Mouse (Mus musculus): ENCODE measurements around the gene Kifc5b. TPM values are rescaled to one million over a fixed set of nuclear protein-coding genes. Genes with fewer than 3 reads are reported as not detected.

The Kifc5b gene
- polyA plus RNA-seq, 1 experiment: 26.0 TPM

DNA sequence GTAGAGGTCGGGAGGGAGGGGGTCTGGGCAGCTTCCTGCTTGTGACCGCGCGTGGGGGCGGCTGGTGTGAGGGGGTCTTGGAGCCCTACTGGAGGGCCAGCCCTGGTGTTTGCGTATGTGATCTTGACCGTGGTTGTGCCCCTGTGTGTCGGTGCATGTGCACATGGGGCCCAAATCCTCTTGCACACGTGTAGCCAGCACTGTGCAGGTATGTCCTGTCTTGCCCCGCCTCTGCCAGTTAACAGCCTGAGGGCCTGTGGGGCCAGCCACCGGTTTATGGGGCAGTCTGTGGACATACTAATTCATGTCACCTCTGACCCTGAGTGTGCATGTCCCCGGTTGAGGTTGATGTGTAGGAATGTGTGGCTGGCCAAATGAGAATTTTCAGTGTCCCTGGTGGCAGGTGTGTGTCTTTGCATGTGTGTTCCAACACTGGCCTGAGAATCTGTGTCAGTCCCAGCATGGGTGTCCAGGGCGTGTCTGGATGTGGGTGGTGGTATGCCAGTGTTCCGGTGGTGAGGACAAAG, 32.2 kb downstream of the Kifc5b start:
- Histone ChIP-seq H3K36me3 (ENCODE audit: control insufficient read depth, insufficient read depth, low read length) (no peaks in the 10 kb centered on the region), H3K27ac (ENCODE audit: control insufficient read depth, insufficient read depth, low read length) (no peak overlapping the region), H3K4me1 (replicated peaks; ENCODE audit: control insufficient read depth, insufficient read depth, low read length) (peaks cover 30% of the 10 kb centered on the region), H3K27me3 (ENCODE audit: control insufficient read depth, insufficient read depth, low read length) (peaks cover 10% of the 10 kb centered on the region; the same call in 1 of the 2 replicates), H3K4me3 (ENCODE audit: control insufficient read depth, insufficient read depth, low read length) (no peak overlapping the region)
- DNase-seq: no peak
- 25% methylated on average over 14 of the region's 14 CpGs for WGBS
- TF ChIP-seq CTCF (IDR thresholded peaks at IDR 0.05; ENCODE audit: borderline replicate concordance, control insufficient read depth, extremely low read depth, insufficient read depth, low read length, poor library complexity) (peak; percentile 56; the same call in 1 of the 2 replicates), POLR2A (IDR thresholded peaks at IDR 0.05; ENCODE audit: control insufficient read depth, extremely low read depth, insufficient read depth, low read length, poor library complexity) (no peak)

DNA sequence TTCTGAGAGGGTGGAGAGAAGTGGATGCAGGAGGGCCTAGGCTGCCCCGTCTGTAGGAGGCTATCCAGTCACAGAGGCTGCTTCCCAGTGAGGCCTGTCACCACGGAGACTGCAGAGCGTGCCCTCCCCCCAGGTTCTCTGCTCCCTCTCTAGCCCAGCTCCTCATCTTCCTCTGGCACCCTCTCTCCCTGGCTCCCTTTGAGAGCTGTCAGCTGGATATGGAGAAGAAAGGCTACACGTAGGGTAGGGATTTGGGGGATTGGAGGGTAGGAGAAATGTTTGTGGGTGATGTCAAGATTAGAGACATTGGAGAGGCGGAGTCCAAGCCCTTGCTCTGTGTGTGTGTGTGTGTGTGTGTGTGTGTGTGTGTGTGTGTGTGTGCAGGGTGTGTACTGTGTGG, 33.0 kb downstream of the Kifc5b start:
- no peak for DNase-seq
- Histone ChIP-seq H3K27me3 (ENCODE audit: control insufficient read depth, insufficient read depth, low read length) (peaks cover 10% of the 10 kb centered on the region; the same call in 1 of the 2 replicates), H3K36me3 (ENCODE audit: control insufficient read depth, insufficient read depth, low read length) (no peaks in the 10 kb centered on the region), H3K4me3 (ENCODE audit: control insufficient read depth, insufficient read depth, low read length) (no peak overlapping the region), H3K27ac (ENCODE audit: control insufficient read depth, insufficient read depth, low read length) (no peak overlapping the region), H3K4me1 (replicated peaks; ENCODE audit: control insufficient read depth, insufficient read depth, low read length) (peaks cover 30% of the 10 kb centered on the region)
- WGBS: 90% methylated on average over 5 of the region's 5 CpGs
- no peak for TF ChIP-seq CTCF (IDR thresholded peaks at IDR 0.05; ENCODE audit: borderline replicate concordance, control insufficient read depth, extremely low read depth, insufficient read depth, low read length, poor library complexity)
- TF ChIP-seq POLR2A (IDR thresholded peaks at IDR 0.05; ENCODE audit: control insufficient read depth, extremely low read depth, insufficient read depth, low read length, poor library complexity): no peak

DNA sequence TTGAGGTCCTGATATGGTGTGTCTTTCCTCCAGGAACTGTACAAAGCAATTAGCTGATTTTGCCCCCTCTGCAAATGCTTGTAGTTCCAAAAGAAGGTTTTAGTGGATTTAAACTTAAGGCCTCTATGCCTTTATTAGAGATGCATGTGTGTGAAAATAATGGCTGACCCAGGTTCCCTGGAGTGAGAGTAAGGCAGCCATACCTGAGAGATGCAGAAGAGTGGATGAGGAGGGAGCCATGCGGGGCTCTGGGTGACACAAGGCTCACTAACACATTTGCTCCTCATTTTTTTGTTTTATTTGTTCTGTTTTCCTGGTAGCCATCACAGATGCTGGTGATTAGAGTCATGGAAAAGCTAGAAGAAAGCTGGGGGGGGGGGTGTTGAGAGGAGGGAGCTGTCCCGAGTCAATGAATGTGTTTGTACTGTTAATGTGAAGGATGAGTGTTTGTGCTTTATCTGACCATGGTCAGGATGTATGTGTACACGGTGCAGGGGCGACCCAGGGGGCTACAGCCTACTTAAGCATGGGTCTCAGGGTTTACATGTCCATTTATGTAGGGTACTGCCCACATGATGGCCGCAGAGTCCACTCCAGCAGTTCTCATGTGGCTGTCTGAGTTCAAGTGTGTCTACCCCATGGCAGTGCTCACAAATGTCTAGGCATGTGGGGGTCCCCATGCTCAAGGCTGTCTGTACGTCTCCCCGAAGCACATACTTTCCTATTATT, 33.8 kb downstream of the Kifc5b start:
- TF ChIP-seq CTCF (IDR thresholded peaks at IDR 0.05; ENCODE audit: borderline replicate concordance, control insufficient read depth, extremely low read depth, insufficient read depth, low read length, poor library complexity) (no peak), POLR2A (IDR thresholded peaks at IDR 0.05; ENCODE audit: control insufficient read depth, extremely low read depth, insufficient read depth, low read length, poor library complexity) (no peak)
- 71% methylated on average over 7 of the region's 7 CpGs for WGBS
- peaks cover 30% of the 10 kb centered on the region for H3K4me1 ChIP-seq (replicated peaks; ENCODE audit: control insufficient read depth, insufficient read depth, low read length)
- H3K27me3 ChIP-seq (ENCODE audit: control insufficient read depth, insufficient read depth, low read length): peaks cover 10% of the 10 kb centered on the region; the same call in 1 of the 2 replicates
- no peak for DNase-seq
- H3K27ac ChIP-seq (ENCODE audit: control insufficient read depth, insufficient read depth, low read length): no peak overlapping the region
- H3K4me3 ChIP-seq (ENCODE audit: control insufficient read depth, insufficient read depth, low read length): no peak overlapping the region
- no peaks in the 10 kb centered on the region for H3K36me3 ChIP-seq (ENCODE audit: control insufficient read depth, insufficient read depth, low read length)

DNA sequence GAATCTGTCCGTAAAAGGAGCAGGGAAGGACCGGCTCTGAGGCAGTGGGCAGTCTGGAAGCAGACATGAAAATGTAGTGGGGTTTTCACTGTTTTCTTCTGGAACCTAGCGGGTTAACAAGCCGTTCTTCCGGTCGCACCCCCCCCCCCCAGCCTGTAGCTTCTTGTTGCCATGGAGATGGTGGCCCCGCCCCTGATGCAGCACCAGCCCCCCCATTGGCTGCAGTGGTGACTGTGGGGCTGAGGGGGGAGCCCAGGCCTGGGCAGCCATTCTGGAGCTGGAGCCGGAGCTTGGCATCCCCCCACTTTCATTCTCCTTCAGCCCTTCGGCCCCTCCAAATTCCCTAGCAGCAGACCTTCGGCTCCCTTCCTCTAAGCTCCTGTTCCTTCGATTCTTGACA, 34.5 kb downstream of the Kifc5b start:
- Histone ChIP-seq H3K36me3 (ENCODE audit: control insufficient read depth, insufficient read depth, low read length) (no peaks in the 10 kb centered on the region), H3K4me1 (replicated peaks; ENCODE audit: control insufficient read depth, insufficient read depth, low read length) (peaks cover 27% of the 10 kb centered on the region), H3K27ac (ENCODE audit: control insufficient read depth, insufficient read depth, low read length) (no peak overlapping the region), H3K4me3 (ENCODE audit: control insufficient read depth, insufficient read depth, low read length) (peak overlapping the region; percentile 25), H3K27me3 (ENCODE audit: control insufficient read depth, insufficient read depth, low read length) (peaks cover 9% of the 10 kb centered on the region; the same call in 1 of the 2 replicates)
- TF ChIP-seq POLR2A (IDR thresholded peaks at IDR 0.05; ENCODE audit: control insufficient read depth, extremely low read depth, insufficient read depth, low read length, poor library complexity) (no peak), CTCF (IDR thresholded peaks at IDR 0.05; ENCODE audit: borderline replicate concordance, control insufficient read depth, extremely low read depth, insufficient read depth, low read length, poor library complexity) (no peak)
- 12% methylated on average over 11 of the region's 11 CpGs for WGBS
- peak; percentile 77 for DNase-seq

DNA sequence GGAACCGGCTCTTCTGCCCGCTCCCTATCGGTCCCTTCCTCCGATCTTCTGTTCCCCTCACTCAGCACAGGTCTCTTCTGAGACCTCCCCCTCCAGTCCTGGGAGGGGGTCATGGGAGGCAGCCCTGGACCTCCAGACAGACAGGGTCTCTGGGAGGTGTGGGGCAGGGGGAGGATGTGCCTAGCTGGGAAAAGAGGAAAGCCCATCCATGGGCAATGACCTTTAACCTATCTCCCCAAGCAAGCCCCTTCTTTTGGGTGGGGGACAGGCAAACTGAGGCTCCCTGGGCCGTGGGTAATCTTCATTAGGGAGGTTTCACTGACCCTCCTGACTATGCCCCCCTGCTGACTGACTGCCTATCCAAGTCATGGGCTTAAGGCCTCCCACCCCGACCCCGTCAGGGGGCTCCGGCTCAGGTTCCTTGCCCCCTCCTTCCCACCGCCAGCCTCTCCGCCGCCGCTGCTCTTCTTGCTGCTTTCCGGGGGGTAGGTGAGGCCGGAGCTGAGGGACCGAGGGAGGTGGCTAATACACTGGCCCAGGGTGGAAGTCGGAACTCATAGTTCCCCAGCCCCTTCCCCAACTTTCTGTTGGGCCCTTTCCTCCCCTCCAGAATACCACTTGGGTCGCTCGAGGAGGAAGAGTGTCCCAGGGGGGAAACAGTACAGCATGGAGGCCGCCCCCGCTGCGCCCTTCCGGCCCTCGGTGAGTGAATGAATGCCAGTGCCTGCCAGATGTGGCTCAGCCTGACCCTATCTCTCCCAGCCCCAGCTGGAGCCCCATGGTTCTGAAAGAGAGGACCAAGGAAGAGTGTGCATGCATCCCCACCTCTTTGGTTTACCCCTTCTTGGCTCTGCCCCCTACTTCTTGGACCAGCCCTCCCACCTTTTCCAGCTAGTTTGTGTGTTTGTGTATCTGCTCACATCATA, 35.3 kb downstream of the Kifc5b start:
- no peak for DNase-seq
- WGBS: 51% methylated on average over 23 of the region's 23 CpGs
- Histone ChIP-seq H3K4me1 (replicated peaks; ENCODE audit: control insufficient read depth, insufficient read depth, low read length) (peaks cover 24% of the 10 kb centered on the region), H3K27ac (ENCODE audit: control insufficient read depth, insufficient read depth, low read length) (no peak overlapping the region), H3K36me3 (ENCODE audit: control insufficient read depth, insufficient read depth, low read length) (no peaks in the 10 kb centered on the region), H3K4me3 (ENCODE audit: control insufficient read depth, insufficient read depth, low read length) (peak overlapping the region; percentile 34), H3K27me3 (ENCODE audit: control insufficient read depth, insufficient read depth, low read length) (peaks cover 6% of the 10 kb centered on the region; the same call in 1 of the 2 replicates)
- TF ChIP-seq CTCF (IDR thresholded peaks at IDR 0.05; ENCODE audit: borderline replicate concordance, control insufficient read depth, extremely low read depth, insufficient read depth, low read length, poor library complexity) (no peak), POLR2A (IDR thresholded peaks at IDR 0.05; ENCODE audit: control insufficient read depth, extremely low read depth, insufficient read depth, low read length, poor library complexity) (no peak)

DNA sequence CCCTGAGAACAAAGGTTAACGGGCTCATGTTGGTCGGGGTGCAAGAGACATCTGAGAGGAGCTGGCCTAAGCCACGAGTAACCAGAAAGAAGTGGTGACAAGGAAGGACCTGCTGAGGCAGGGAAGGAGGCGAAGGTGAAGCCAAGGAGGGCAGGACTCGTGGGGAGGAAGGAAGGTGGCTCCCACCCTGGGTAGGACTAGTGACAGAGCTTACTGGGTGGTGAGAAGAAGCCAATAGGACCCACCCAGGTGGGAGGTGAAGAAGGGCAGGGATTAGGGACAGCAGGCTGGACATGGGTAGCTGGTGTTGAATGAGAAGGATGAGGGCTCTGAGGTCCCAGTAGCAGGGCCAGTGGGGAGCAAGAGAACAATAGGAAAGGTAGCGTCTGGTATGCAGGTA, 36.3 kb downstream of the Kifc5b start:
- Histone ChIP-seq H3K27ac (ENCODE audit: control insufficient read depth, insufficient read depth, low read length) (no peak overlapping the region), H3K36me3 (ENCODE audit: control insufficient read depth, insufficient read depth, low read length) (no peaks in the 10 kb centered on the region), H3K27me3 (ENCODE audit: control insufficient read depth, insufficient read depth, low read length) (peaks cover 6% of the 10 kb centered on the region; the same call in 1 of the 2 replicates), H3K4me1 (replicated peaks; ENCODE audit: control insufficient read depth, insufficient read depth, low read length) (peaks cover 23% of the 10 kb centered on the region), H3K4me3 (ENCODE audit: control insufficient read depth, insufficient read depth, low read length) (no peak overlapping the region)
- WGBS: 72% methylated on average over 6 of the region's 6 CpGs
- no peak for DNase-seq
- TF ChIP-seq POLR2A (IDR thresholded peaks at IDR 0.05; ENCODE audit: control insufficient read depth, extremely low read depth, insufficient read depth, low read length, poor library complexity): no peak
- no peak for TF ChIP-seq CTCF (IDR thresholded peaks at IDR 0.05; ENCODE audit: borderline replicate concordance, control insufficient read depth, extremely low read depth, insufficient read depth, low read length, poor library complexity)
